Mouse (Mus musculus): ENCODE results near the gene Tmem216. TPM values are rescaled to one million over a fixed set of nuclear protein-coding genes. Genes with fewer than 3 reads are reported as not detected.

The Tmem216 gene
- total RNA-seq, 2 experiments from 2014 or later = 12.3 to 12.7 TPM

DNA sequence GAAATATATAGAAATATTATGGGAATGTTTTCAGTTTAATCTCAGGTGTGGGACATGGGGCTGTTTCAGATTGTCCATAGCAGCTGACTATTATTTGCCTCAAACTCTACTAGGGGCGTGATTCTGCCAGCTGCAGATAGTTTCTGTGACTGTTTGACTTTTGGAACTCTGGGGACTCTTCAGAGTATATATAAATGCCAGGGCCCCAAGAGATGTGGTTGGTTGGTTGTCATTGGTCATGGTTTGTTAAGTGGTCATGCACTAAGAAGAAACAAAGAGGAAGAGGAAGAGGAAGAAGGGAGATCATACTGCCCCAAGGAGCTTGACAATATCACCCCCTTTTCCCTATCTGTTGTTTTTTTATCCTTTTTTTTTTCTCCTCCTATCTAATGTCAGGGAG lies 34.1 kb downstream of the Tmem216 start:
- TF ChIP-seq CTCF (IDR thresholded peaks at IDR 0.05) = no peak
- no peak overlapping the region for H3K27ac ChIP-seq
- intact Hi-C loops (cut with DNase I) = no loop called here
- no peak for DNase-seq (ENCODE audit: extremely low spot score in 1 of 2, low spot score in 2 of 2)
- H3K4me3 ChIP-seq = no peak overlapping the region

DNA sequence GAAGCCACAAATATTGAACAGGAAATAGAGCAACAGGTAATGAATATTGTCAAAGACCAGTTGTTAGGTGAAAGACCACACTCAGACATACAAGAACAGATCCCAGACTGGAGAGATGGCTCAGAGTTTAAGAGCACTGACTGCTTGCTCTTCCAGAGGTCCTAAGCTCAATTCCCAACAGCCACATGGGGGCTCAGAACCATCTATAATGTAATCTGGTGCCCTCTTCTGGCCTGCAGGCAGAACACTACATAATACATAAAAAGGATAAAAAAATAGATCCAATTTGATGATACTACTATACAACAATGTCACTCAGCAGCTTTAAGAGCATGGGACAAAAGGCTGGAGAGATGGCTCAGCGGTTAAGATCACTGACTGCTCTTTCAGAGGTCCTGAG lies 35.7 kb downstream of the Tmem216 start:
- H3K4me3 ChIP-seq = no peak overlapping the region
- no peak for DNase-seq (ENCODE audit: extremely low spot score in 1 of 2, low spot score in 2 of 2)
- no peak overlapping the region for H3K27ac ChIP-seq
- intact Hi-C loops (cut with DNase I) = no loop called here
- TF ChIP-seq CTCF (IDR thresholded peaks at IDR 0.05) = peak; percentile 58

DNA sequence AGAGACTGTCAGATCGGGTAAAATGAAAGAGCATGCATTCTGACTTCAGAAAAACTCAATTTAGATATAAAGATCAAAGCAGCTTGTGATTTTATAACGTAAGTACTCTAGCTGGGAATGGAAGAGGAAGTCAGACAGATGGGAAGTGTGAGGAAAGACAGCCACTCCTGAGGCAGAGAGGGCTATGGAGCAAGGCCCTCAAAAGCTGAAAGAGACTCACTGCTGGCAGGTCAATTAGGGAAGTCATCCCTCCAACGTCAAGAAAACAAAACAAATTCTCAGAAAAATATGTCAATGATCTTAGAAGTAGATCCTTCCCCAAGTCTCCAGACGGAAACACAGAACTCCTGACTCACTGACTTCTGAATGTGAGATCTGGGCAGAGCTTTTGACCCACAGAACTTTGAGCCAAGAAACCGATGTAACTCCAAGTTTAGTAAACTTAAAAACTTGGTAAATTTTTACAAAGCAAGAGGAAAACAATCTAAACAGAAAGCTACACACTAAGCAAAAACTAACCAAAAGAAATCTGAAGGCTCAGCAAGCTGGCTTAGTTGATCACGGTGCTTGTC lies 45.2 kb downstream of the Tmem216 start:
- no peak for DNase-seq (ENCODE audit: extremely low spot score in 1 of 2, low spot score in 2 of 2)
- intact Hi-C loops (cut with DNase I) = no loop called here
- TF ChIP-seq CTCF (IDR thresholded peaks at IDR 0.05) = no peak
- Histone ChIP-seq H3K27ac (no peak overlapping the region), H3K4me3 (no peak overlapping the region)

DNA sequence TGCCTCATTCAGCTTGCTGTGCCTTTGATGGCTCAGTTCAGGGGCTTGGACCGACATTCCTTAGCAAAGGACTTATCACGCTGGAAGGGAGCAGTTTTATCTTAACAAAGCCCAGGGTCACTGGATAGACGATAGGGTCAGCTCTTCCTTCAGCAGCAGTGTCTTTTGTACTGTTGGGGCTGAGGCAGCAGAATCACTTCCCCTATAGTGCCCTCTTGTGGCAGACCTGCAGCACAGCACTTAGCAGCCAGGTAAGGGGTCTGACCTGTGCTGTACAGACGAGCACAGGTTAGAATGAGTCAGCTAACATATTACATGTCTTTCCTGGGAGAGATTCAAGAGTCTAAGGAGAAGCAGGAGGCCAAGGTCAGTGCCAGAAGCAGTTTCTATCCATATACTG lies 53.5 kb downstream of the Tmem216 start:
- TF ChIP-seq CTCF (IDR thresholded peaks at IDR 0.05) = peak; percentile 91
- Histone ChIP-seq H3K4me3 (no peak overlapping the region), H3K27ac (no peak overlapping the region)
- intact Hi-C loops (cut with DNase I) = no loop called here
- DNase-seq (ENCODE audit: extremely low spot score in 1 of 2, low spot score in 2 of 2) = peak in 1 of 2 experiments; percentile 53

DNA sequence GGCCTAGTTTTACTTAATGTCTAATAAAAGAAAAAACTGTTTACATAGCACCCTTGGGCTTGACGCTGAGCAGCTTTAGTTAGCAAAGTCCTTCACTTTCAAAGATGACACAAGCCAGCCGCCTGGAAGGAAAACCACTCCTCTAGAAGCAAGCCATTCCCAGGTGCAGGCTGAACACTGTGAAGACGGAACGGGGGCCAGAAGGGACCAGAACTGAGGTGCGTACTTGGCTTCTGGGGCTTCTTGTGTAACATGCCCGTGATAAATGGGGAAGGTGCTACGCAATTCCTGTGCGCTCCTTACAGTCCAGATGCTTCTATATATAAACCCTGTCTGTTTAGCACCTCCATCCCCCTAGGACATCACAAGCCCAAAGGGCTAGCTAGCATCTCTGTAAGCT lies 55.5 kb downstream of the Tmem216 start:
- no peak for TF ChIP-seq CTCF (IDR thresholded peaks at IDR 0.05)
- Histone ChIP-seq H3K27ac (0 out of 2 replicates have a peak overlapping the region, but pooled peaks have one; percentile 5), H3K4me3 (no peak overlapping the region)
- no peak for DNase-seq (ENCODE audit: extremely low spot score in 1 of 2, low spot score in 2 of 2)
- intact Hi-C loops (cut with DNase I) = no loop called here

DNA sequence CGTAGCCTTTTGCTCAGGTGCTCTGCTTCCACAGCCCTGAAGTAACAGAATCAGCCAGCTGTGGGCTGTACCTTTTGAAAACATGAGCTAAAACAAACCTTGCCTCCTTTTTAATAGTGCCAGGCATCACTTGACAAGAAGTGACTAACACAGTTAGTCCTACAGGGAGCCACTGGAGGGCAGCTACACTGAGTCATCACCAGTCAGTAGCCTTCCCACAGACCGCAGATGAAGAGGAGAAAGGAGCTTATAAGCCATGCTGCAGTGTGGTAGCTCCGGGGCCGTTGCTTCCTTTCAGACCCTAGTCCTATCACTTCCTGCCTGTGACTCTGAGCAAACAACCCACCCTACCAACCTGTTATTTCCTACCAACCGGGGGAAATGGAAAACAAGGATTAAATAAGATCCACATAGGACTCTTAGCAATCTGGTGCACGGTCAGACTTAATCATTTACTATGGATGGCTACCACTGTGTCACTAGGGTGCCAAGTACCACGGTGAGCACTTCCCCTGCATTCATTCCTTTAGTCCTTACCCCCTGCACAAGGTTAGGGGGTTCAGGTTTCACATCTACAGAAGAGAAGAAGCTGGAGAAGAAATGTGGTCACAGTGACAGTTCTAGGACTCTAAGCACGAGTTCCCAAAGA lies 58.4 kb downstream of the Tmem216 start:
- Histone ChIP-seq H3K27ac (0 out of 2 replicates have a peak overlapping the region, but pooled peaks have one; percentile 8), H3K4me3 (no peak overlapping the region)
- peak in 1 of 2 experiments; percentile 40 for DNase-seq (ENCODE audit: extremely low spot score in 1 of 2, low spot score in 2 of 2)
- TF ChIP-seq CTCF (IDR thresholded peaks at IDR 0.05) = no peak
- intact Hi-C loops (cut with DNase I) = no loop called here

DNA sequence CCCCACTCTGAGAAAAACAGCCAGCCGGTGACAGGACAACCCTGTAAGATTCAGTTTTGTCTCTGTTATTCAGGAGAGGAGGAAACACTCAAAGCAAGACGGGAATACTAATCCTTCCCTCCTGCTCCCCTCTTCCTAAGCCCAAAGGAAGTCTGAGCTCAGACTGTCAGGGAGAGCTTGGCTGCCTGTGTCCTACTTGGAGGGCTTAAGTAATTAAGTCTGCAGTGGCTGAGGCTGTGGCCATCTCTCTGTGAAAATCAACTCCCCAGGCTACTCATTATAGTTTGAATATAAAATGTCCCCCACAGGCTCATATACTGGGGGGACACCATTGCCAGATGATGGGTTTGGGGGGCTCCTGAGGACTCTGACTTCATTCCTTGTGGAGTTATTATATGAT lies 59.1 kb downstream of the Tmem216 start:
- DNase-seq (ENCODE audit: extremely low spot score in 1 of 2, low spot score in 2 of 2) = no peak
- TF ChIP-seq CTCF (IDR thresholded peaks at IDR 0.05) = no peak
- no peak overlapping the region for H3K27ac ChIP-seq
- intact Hi-C loops (cut with DNase I) = no loop called here
- no peak overlapping the region for H3K4me3 ChIP-seq

DNA sequence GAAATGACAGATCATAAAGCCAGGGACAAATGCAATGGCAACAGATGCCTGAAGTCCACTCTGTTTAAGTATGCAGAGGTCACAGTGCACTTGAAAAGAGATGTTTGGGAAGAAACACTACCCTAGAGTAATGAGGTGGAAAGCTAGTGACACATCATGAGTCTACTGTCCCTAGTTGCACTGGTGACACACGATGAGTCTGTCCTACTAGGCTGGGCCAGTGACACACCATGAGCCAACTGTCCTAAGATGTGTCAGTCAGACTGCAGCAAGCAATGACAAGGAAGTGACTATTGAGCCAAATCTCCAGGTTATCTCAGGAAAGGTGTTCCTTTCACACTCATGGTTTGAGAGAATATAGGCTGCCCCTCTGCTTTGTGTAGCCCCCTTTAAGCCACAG lies 60.4 kb downstream of the Tmem216 start:
- DNase-seq (ENCODE audit: extremely low spot score in 1 of 2, low spot score in 2 of 2) = no peak
- Histone ChIP-seq H3K27ac (no peak overlapping the region), H3K4me3 (no peak overlapping the region)
- intact Hi-C loops (cut with DNase I) = no loop called here
- no peak for TF ChIP-seq CTCF (IDR thresholded peaks at IDR 0.05)

DNA sequence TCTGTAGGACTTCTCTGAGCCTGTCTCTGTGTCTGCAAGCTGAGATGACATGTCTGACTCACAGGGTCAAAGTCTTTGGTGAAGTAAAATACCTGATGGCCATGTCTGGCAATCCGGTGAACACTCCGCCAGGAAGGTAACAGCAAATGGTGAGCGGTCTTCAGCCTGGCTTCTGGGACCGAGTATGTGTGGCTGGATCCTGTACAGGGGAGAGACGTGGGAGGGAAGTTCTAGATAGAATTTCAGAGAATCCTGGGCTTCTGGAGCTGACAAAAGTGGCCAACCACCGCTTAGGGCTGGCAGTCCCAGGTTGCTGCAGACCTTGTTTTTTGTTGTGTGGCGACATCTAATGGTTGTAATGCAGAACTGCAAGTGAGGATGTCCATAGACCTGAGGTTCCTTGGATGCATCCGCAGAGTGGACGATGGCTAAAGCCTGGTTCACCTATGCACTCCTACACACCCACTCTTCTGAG lies 69.7 kb downstream of the Tmem216 start:
- intact Hi-C loops (cut with DNase I) = loop anchor here (1.0 to 5.0 kb wide), 4 partner anchors 37 to 269 kb away; no protein-coding TSS in a partner anchor
- Histone ChIP-seq H3K27ac (no peak overlapping the region), H3K4me3 (no peak overlapping the region)
- DNase-seq (ENCODE audit: extremely low spot score in 1 of 2, low spot score in 2 of 2) = peak; percentile 53 to 54
- peak; percentile 93 for TF ChIP-seq CTCF (IDR thresholded peaks at IDR 0.05)

Other genes starting within 250 kb of the Tmem216 start
- 100 to 1,000 TPM; 326 to 329 TPM for gene Syt7, start 167.1 kb downstream of the Tmem216 start, total RNA-seq (2021)
- gene Lrrc10b, start 98.8 kb downstream of the Tmem216 start, total RNA-seq (2021) = 10 to 100 TPM in 1 of 2 experiments, 1 to 10 TPM in 1; 6.9 to 15.8 TPM
- gene Ppp1r32, start 73.3 kb downstream of the Tmem216 start, total RNA-seq (2021) = 1 to 10 TPM in 1 of 2 experiments, under 1 TPM in 1; 0.61 to 1.3 TPM
- 10 to 100 TPM; 77.4 to 82.5 TPM for gene Cpsf7, start 31.0 kb downstream of the Tmem216 start, total RNA-seq (2021)
- 10 to 100 TPM; 52.2 to 56.1 TPM for gene Sdhaf2, start 30.1 kb downstream of the Tmem216 start, total RNA-seq (2021)
- 10 to 100 TPM; 12.7 to 12.8 TPM for gene Cyb561a3, start 20.9 kb upstream of the Tmem216 start, total RNA-seq (2021)
- gene Tmem138, start 21.1 kb upstream of the Tmem216 start, total RNA-seq (2021) = 10 to 100 TPM; 12.2 to 13.8 TPM
- 100 to 1,000 TPM; 191 to 206 TPM for gene Ddb1, start 49.1 kb upstream of the Tmem216 start, total RNA-seq (2021)
- gene Tkfc, start 49.4 kb upstream of the Tmem216 start, total RNA-seq (2021) = 10 to 100 TPM; 16.6 to 17.7 TPM
- under 1 TPM; 0.43 to 0.65 TPM for gene Vwce, start 78.0 kb upstream of the Tmem216 start, total RNA-seq (2021)
- not detected for gene Pga5, start 121.8 kb upstream of the Tmem216 start, total RNA-seq (2021)
- gene Vps37c, start 132.5 kb upstream of the Tmem216 start, total RNA-seq (2021) = 10 to 100 TPM; 21.6 to 24.4 TPM
- gene Cd5, start 182.8 kb upstream of the Tmem216 start, total RNA-seq (2021) = under 1 TPM; 0.16 to 0.37 TPM